ENCODE assay signal across 20 mouse cellular contexts in the genomic region with DNA sequence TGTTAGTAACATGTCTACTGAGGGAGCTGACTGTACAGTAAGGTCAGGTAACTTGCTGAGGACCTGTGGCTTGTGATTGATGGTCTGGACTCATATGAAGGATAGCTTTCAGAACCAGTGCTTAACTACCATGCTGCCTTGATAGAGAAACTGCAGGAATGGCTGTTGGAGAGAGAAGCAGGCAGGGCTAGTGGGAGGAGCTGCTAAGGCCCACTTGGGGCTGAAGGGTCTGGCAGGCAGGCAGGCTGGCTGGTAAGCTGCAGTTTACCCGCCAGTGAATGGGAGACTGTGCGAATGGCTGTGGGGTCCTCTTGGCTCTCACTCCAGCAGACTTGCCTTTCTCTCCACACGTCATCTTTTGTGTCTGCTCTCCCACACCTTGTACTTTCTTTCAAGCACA. TPM values are rescaled to one million over a fixed set of nuclear protein-coding genes. Genes with fewer than 3 reads are reported as not detected.
DNase-seq lines count a peak whose midpoint lies in the region; ATAC-seq lines count a peak whose summit lies in the region.
"Had no signal": no experiment of that assay in that cellular context is flagged by ENCODE, and none has a peak within 500 bp of the region (broad histone marks: within the 10 kb centered on the region; RNA-seq: fewer than 3 reads in every experiment).

No protein-coding gene starts in this region.

- no peak for ATAC-seq in heart, embryonic 13.5 days (ENCODE audit: extremely low read depth, insufficient number of reproducible peaks, low FRiP score, low TSS enrichment)
- ATAC-seq in lung, embryonic 16.5 days (ENCODE audit: low read depth) = peak; percentile 45; the same call in 1 of the 2 replicates
- no peak for ATAC-seq in intestine, embryonic 14.5 days (replicated peaks; ENCODE audit: low FRiP score, low TSS enrichment, low read depth)
- ATAC-seq in liver, embryonic 15.5 days (ENCODE audit: insufficient read depth) = no peak
- ATAC-seq: midbrain, embryonic 13.5 days had no signal

- peak overlapping the region; percentile 20; the same call in 1 of the 2 replicates for H3K27ac ChIP-seq in heart, embryonic 13.5 days (replicated peaks)
- H3K27ac ChIP-seq in lung, embryonic 16.5 days (ENCODE audit: low read length) = no peak overlapping the region
- H3K27ac ChIP-seq in intestine, embryonic 14.5 days (ENCODE audit: low read depth) = peak overlapping the region; percentile 7; the same call in 1 of the 2 replicates
- 0 out of 2 replicates have a peak overlapping the region, but pooled peaks have one; percentile 11 for H3K27ac ChIP-seq in liver, embryonic 15.5 days (replicated peaks)
- H3K27ac ChIP-seq: embryonic facial prominence, embryonic 15.5 days; forebrain, embryonic 10.5 days; hindbrain, embryonic 10.5 days; midbrain, embryonic 13.5 days had no signal

- intact Hi-C loops in heart, postnatal 10 days (cut with DNase I) = no loop called here

- H3K27me3 ChIP-seq in heart, embryonic 13.5 days (replicated peaks) = no peaks in the 10 kb centered on the region
- H3K27me3 ChIP-seq in lung, embryonic 16.5 days (ENCODE audit: control insufficient read depth, insufficient read depth, low read depth, low read length) = no peaks in the 10 kb centered on the region
- H3K27me3 ChIP-seq in intestine, embryonic 14.5 days (replicated peaks; ENCODE audit: control insufficient read depth, insufficient read depth, low read length) = no peaks in the 10 kb centered on the region
- H3K27me3 ChIP-seq in liver, embryonic 15.5 days = no peaks in the 10 kb centered on the region
- H3K27me3 ChIP-seq: embryonic facial prominence, embryonic 15.5 days; midbrain, embryonic 13.5 days had no signal

- H3K36me3 ChIP-seq in heart, embryonic 13.5 days = peaks cover 24% of the 10 kb centered on the region
- H3K36me3 ChIP-seq in lung, embryonic 16.5 days (ENCODE audit: control insufficient read depth, insufficient read depth, low read length) = peaks cover 5% of the 10 kb centered on the region; the same call in 1 of the 2 replicates
- H3K36me3 ChIP-seq in intestine, embryonic 14.5 days (ENCODE audit: control insufficient read depth, insufficient read depth, low read length) = peaks cover 11% of the 10 kb centered on the region; the same call in 1 of the 2 replicates
- peaks cover 10% of the 10 kb centered on the region; the same call in 1 of the 2 replicates for H3K36me3 ChIP-seq in liver, embryonic 15.5 days (replicated peaks)
- H3K36me3 ChIP-seq: embryonic facial prominence, embryonic 15.5 days had no signal

- WGBS in heart, embryonic 13.5 days = 38% methylated on average over 3 of the region's 3 CpGs
- 31% methylated on average over 3 of the region's 3 CpGs for WGBS in lung, embryonic 16.5 days
- 22% methylated on average over 3 of the region's 3 CpGs for WGBS in intestine, embryonic 14.5 days
- 72% methylated on average over 3 of the region's 3 CpGs for WGBS in liver, embryonic 15.5 days (ENCODE audit: insufficient replicate concordance)

- peaks cover 62% of the 10 kb centered on the region for H3K4me1 ChIP-seq in heart, embryonic 13.5 days
- H3K4me1 ChIP-seq in lung, embryonic 16.5 days (replicated peaks; ENCODE audit: control insufficient read depth, insufficient read depth, low read length) = peaks cover 7% of the 10 kb centered on the region; the same call in 1 of the 2 replicates
- peaks cover 25% of the 10 kb centered on the region for H3K4me1 ChIP-seq in intestine, embryonic 14.5 days (replicated peaks; ENCODE audit: control insufficient read depth, insufficient read depth, low read length)
- H3K4me1 ChIP-seq in liver, embryonic 15.5 days (replicated peaks) = peaks cover 59% of the 10 kb centered on the region

- H3K9ac ChIP-seq in heart, embryonic 13.5 days = peak overlapping the region; percentile 37; the same call in 1 of the 2 replicates
- H3K9ac ChIP-seq in lung, embryonic 16.5 days (ENCODE audit: low read length) = no peak overlapping the region
- H3K9ac ChIP-seq in intestine, embryonic 14.5 days (ENCODE audit: low read length) = no peak overlapping the region
- H3K9ac ChIP-seq in liver, embryonic 15.5 days = no peak overlapping the region
- H3K9ac ChIP-seq: embryonic facial prominence, embryonic 15.5 days; midbrain, embryonic 13.5 days had no signal

- no peak overlapping the region for H3K4me3 ChIP-seq in heart, embryonic 13.5 days
- no peak overlapping the region for H3K4me3 ChIP-seq in lung, embryonic 16.5 days (ENCODE audit: low read length)
- no peak overlapping the region for H3K4me3 ChIP-seq in intestine, embryonic 14.5 days (ENCODE audit: low read depth, low read length)
- no peak overlapping the region for H3K4me3 ChIP-seq in liver, embryonic 15.5 days (replicated peaks)
- H3K4me3 ChIP-seq: embryonic facial prominence, embryonic 15.5 days; forebrain, embryonic 10.5 days; hindbrain, embryonic 10.5 days; midbrain, embryonic 13.5 days had no signal

- H3K9me3 ChIP-seq in heart, embryonic 13.5 days = no peaks in the 10 kb centered on the region
- no peaks in the 10 kb centered on the region for H3K9me3 ChIP-seq in lung, embryonic 16.5 days (ENCODE audit: control insufficient read depth, low read length)
- no peaks in the 10 kb centered on the region for H3K9me3 ChIP-seq in intestine, embryonic 14.5 days (ENCODE audit: control insufficient read depth, low read length)
- no peaks in the 10 kb centered on the region for H3K9me3 ChIP-seq in liver, embryonic 15.5 days (replicated peaks)
- H3K9me3 ChIP-seq: embryonic facial prominence, embryonic 15.5 days; forebrain, embryonic 10.5 days; hindbrain, embryonic 10.5 days; midbrain, embryonic 13.5 days had no signal

- H3K4me2 ChIP-seq in heart, embryonic 13.5 days = no peak overlapping the region
- H3K4me2 ChIP-seq in lung, embryonic 16.5 days (ENCODE audit: low read depth, low read length) = no peak overlapping the region
- peak overlapping the region; percentile 8; the same call in 1 of the 2 replicates for H3K4me2 ChIP-seq in intestine, embryonic 14.5 days (ENCODE audit: low read length)
- H3K4me2 ChIP-seq in liver, embryonic 15.5 days = no peak overlapping the region
- H3K4me2 ChIP-seq: embryonic facial prominence, embryonic 15.5 days; midbrain, embryonic 13.5 days had no signal

- DNase-seq in heart, postnatal 10 days = no peak
- no peak for DNase-seq in lung, postnatal 36 days
- DNase-seq in intestine, embryonic 14.5 days (ENCODE audit: low spot score) = no peak
- DNase-seq in kidney, postnatal 36 days = no peak
- DNase-seq in natural killer cell, adult 2 months (ENCODE audit: low spot score in 2 of 2) = no peak
- DNase-seq: adrenal gland, postnatal 25 days; cerebellum, postnatal 14 days; embryo, embryonic 11 days; gastrocnemius, postnatal 25 days; kidney, postnatal 10 days; layer of hippocampus, adult 9-11 months; spleen, adult 18-20 months; thymus, postnatal 4 days had no signal

RNA-seq across cellular contexts. Expression of a gene that starts 13.6 kb away (rescaled TPM):
- polyA plus RNA-seq in heart, embryonic 13.5 days (2015; fragmentation: Nextera tagmentation; extraction: Ambion mirVana) = 38.0 and 39.4 TPM in 2 replicates
- 100 to 1,000 TPM; 133 to 167 TPM for total RNA-seq in heart, postnatal 10 days (2021)
- polyA plus RNA-seq in lung, embryonic 16.5 days (2015; fragmentation: Nextera tagmentation; extraction: Ambion mirVana) = 93.3 and 96.3 TPM in 2 replicates
- 38.3 and 38.8 TPM in 2 replicates for polyA plus RNA-seq in intestine, embryonic 14.5 days (2014; fragmentation: Nextera tagmentation; extraction: Ambion mirVana)
- polyA plus RNA-seq in liver, embryonic 15.5 days (2015; fragmentation: Nextera tagmentation; extraction: Ambion mirVana) = 18.4 and 18.6 TPM in 2 replicates
